Mouse (Mus musculus) activated CD4-positive, CD25-positive, alpha-beta regulatory T cell, adult 4 months (primary cell): ENCODE data around the gene Ugt3a1. TPM values are rescaled to one million over a fixed set of nuclear protein-coding genes. Genes with fewer than 3 reads are reported as not detected.
"Not testable (repeated sequence)": the region's sequence is repeated elsewhere in the genome, so short reads cannot be mapped to it uniquely, and the experiment has no call there.

Source experiments
- ATAC-seq: one replicate; pipeline ENCODE4 v1.8.0; 2017
- polyA plus RNA-seq, 2 experiments: library from polyadenylated mRNA; unstranded; fragments of 100-300 nt; shearing (Covaris generic); gene quantifications; one replicate each; pipeline ENCODE4 v1.2.1; 2017

Gene Ugt3a1
- polyA plus RNA-seq = not detected

DNA sequence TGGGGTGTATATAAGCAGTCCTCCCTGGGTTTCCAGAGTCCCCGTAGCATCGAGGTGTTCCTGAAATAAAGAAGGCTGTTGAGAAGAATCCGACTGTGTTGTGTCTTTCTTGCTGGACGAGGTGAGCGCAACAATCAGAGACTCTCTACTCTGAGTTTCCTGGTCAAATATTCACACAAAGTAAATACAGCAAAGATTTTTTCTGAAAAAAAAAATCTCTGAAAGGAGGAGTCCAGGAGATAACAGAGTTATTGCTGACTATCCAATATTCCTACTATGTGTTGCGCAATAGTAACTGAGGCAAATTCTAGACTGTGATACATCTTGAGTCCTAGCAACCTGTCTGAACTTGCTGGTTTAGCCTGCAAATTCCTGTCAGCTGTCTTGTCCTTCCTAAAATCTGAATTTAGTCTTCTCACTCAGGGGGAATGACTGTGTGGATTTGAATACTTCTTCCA lies at the start of gene Ugt3a1:
Ugt3a1 (plus strand) TSS at position 51 of the 458 bp plus-strand sequence.
- ATAC-seq = no peak

DNA sequence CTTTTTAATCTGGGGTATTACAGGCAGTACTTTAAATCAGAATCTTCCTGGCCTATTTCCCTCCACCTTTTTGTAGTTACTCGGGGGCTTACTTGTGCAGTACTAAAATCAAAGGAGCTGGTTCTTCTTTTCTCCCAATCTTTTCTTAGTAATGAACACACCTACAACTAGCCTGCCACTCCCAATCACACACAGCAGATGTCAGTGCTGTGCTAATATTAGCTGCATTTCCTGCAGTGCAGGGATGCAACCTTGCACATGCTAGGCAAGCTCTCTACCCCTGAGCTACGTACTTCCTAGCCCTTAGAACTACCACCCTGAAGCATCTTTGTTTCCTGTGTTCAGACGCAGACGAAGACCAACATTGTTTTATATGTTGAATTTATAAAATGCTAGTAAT lies 45.8 kb upstream of the Ugt3a1 start:
- ATAC-seq = not testable (repeated sequence)

DNA sequence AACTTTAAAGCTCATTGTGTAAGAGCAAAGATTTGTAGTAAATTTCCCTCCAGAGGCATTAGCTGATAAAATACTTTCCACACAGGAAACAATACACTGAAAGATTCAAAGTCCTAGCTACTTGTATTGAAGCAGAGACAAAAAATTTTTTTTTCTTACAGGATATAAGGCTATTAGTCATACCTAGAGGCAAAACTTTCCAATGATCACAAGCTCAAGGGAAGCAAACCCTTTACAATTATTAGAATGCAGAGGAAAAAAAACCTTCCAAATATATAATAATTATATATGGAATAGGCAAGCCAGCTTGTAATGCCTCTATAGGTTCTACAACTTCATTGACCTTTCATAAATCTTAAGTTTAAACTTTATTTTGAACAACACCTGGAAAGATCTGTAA lies 30.3 kb upstream of the Ugt3a1 start:
- ATAC-seq = no peak

DNA sequence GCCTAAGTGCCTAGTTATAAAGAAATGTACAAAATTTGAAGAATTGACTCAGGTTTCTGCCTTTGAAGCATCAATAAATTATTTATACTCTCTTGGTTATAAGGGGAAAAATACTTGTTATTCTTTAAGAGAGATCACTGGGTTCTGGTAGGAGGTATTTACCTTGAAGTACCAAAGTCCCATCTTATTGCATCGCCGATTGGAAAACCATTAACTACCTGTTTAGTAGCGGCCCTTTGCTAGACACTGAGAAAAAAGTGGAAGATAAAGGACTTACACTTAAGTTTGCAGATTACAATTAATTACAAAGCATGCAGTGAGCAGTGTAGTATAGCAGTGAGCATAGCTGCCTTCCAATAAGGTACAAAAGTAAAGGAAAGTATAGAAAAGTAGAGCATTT lies 23.8 kb upstream of the Ugt3a1 start:
- no peak for ATAC-seq

DNA sequence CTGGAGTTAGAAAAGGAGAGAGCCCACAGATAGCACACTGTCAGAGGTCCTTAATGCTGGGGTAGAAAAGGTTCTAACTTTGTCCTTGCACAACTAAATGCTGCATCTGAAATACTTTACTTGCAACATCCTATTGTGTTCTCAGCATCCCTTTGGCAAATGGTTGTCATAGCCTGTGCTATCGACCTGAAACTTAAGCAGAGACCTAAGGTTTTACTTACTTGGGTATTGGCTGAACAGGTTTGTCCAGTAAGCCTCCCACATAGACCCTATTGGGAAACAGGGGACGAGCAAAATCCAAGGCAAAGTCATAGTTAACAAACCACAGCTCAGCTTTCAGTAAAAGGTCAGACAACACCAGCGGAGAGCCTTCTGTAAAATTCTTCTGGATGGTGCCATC lies 16.1 kb upstream of the Ugt3a1 start:
- ATAC-seq = no peak

DNA sequence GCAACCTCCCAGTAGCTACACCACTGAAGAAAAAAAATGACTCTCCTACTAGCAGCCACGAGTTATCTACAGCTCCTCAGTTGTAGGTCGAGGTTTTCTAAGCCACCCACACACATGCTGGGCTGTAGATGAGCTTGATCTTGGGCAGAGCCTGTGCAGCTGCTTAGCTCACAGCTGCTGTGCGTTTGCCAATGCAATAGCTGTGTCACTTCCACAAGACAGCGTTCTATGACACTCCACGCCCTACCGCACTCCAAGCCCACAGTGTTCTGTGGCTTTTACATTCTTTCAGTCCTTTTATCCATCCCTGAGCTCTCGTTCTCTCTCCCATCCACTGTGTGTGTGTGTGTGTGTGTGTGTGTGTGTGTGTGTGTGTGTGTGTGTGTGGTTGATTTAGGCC lies 4.8 kb upstream of the Ugt3a1 start:
- ATAC-seq = no peak

DNA sequence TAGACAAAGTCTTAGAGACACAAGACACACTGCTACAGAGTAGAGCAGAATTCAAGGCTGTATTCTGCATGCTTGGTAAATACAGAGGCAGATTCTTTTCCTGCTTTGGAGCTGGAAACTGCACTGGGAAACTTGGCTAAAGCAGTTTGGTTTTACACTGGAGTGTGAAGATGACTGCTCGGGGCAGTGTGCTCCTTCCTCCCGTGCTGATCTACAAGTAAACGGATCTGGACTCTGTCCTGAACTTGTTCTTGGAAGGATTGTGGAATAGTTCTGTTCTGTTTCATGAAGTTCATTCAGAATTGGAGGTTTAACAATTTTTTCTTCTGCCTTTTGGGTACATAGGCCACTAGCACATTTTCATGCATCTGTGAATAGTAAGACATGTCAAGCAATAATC lies 2.3 kb downstream of the Ugt3a1 start:
- ATAC-seq = no peak

DNA sequence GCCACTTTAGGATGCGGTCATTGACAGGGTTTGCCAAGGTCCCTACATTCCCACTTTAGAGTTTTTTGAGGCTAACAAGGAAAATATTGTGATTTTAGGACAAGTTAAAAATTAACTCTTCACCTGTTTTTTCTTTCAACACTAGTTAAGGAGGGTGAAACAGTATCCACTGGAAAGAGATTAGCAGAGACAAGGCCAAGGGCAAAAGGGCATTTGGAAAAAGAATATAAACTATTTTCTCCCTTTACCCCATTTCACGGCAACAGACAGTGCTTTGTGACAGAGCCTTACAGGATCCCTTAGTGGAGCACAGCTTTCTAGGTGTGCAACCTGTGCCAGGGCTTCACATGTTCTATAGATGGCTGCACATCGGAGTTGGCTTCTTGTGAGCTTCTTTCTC lies 2.9 kb downstream of the Ugt3a1 start:
- no peak for ATAC-seq

DNA sequence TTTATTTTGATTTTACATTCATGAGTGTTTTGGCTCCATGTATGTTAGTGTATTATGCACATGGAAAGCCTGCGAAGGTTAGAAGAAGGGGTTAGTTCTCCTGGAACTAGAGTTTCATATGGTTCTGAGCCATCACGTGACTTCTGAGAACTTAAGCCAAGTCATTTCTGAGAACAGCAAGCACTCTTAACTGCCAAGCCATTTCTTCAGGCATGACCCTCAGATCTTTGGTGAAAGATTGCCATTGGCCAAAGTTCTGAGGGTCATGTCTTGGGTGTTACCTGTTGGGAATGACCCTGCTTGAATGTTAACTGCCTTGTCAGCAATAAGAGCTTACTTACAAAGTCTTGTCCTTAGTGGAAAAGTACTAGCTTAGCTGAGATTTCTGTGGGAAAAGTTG lies 6.5 kb downstream of the Ugt3a1 start:
- ATAC-seq = no peak

DNA sequence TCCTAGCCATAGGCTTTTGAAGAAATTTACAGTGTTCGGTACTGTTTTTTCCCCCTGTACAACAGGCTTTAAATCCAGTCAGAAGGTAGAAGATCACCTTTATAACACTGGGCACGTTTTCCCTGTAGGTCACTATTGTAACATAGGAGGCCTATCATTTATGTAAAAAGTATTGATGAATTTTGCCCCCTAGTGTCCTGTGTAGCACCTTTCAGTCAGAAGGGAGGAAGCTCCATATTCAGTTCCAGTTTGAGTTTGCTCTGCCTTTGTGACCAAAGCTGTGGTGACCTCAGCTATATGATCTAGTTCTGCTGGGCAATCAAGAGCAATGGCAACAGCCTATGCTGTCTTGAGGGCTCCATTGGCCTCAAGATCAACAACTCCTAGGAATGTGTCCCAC lies 13.0 kb downstream of the Ugt3a1 start:
- ATAC-seq = no peak

DNA sequence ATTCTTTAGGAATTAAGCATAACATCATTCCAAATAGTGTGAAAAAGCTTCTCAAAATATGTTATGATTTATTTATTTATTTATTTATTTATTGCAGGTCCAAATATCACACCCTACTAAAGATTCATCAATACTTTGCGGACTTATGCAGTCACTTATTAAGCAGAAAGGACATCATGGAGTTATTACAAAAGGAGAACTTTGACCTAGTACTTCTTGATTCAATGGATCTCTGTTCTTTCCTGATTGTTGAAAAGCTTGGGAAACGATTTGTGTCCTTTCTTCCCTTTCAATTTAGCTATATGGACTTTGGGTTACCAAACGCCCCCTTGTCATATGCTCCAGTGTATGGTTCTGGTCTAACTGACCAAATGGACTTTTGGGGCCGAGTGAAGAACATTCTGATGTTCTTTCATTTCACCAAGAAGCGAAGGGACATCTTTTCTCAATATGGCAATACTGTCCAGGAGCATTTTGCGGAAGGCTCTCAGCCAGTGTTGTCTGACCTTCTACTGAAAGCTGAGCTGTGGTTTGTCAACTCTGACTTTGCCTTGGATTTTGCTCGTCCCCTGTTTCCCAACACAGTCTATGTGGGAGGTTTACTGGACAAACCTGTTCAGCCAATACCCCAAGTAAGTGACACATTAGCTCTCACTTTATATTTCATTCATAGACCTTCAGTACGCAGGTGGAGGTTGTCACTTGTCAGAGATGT lies 29.4 kb downstream of the Ugt3a1 start:
- ATAC-seq = no peak

DNA sequence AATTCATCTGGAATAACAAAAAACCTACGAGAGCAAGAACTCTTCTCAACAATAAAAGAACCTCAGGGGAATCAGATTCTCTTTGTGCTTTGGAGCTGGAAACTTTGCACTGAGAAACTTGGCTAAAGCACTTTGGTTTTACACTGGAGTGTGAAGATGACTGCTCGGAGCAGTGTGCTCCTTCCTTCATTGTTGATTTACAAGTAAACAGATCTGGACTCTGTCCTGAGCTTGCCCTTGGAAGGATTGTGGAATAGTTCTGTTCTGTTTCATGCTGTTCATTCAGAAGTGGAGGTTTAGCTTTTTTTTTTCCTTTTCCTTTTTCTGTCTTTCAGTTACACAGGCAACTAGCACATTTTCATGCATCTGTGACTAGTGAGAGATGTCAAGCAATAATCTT lies 57.9 kb downstream of the Ugt3a1 start:
- ATAC-seq = no peak

DNA sequence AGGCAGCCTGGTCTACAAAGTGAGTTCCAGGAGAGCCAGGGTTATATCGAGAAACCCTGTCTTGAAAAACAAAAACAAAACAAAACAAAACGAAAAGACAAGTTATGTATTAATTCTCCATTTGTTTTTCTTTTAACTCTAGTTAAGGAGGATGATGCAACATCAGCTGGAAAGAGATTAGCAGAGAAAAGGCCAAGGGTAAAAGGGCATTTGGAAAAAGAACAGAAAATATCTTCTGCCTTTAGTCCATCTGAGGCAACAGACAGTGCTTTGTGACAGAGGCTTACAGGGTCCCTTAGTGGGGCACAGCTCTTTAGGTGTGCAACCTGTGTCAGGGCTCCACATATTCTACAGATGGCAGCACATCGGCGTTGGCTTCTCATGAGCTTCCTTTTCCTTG lies 58.7 kb downstream of the Ugt3a1 start, which contains the start of gene Ugt3a2:
Ugt3a2 (plus strand) TSS at position 210 of the 400 bp plus-strand sequence.
- no peak for ATAC-seq

DNA sequence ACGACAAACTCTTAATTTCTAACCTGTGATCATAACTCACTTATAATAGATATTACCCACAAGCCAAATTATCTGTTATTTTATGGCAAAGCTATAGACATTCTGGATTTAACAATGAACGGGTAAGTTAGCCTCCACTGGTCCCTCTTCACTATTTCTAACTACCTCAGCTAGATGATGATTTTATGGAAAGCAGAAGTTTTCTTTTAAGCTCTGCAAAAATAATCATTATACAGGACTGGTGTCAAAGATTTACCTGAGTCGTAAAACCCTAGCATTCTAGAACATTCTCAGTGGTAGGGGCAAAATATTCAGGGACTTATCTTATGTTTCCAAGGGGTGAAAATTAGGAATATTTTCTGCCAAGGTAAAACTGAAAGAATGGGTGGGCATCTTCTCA lies 59.9 kb downstream of the Ugt3a1 start:
- ATAC-seq = no peak

DNA sequence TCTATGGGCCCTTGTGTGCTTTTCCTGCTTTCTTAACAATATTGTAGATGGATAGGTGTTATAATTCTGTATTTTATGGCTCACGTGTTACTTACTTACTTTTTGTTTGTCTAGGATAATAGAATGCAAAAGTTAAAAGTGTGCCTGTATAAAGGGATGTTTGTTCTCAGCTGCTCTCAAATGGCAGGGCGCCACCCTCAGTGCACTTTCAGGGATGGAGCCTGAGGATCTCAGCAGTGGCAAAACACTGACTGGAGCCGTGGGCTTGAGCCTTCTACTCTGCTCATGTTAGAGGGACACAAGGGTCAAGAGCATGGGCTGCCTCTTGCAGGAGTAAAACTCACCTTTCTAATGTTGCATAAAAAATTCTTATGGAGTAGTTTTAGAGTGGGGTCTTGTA lies 60.3 kb downstream of the Ugt3a1 start:
- no peak for ATAC-seq

DNA sequence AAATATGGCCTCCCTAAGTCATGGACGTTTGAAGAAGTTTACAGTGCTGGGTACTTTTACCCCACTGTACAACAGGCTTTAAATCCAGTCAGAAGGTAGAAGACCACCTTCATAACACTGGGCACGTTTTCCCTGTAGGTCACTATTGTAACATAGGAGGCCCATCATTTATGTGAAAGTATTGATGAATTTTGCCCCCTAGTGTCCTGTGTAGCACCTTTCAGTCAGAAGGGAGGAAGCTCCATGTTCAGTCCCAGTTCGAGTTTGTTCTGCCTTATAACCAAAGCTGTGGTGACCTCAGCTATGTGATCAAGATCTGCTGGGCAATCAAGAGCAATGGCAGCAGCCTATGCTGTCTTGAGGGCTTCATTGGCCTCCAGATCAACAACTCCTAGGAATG lies 72.1 kb downstream of the Ugt3a1 start:
- no peak for ATAC-seq

DNA sequence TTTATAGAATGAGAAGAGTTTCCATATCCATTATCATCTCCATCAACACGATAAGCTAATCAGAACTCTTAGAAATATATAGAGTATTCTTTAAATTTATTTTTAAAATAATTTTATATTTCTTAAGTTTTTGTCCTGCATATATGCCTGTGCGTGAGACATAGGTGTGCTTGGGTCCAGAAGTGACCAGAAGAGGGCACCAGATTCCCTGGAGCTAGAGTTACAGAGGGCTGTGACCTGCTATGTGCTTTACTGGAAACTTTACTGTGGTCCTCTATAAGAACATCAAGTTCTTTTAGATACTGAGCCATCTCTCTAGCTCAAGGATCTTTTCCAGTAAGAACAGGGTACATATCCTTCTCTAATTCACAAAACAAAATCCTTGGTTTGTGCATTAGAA lies 86.1 kb downstream of the Ugt3a1 start:
- ATAC-seq = no peak

Other genes with a start within 250 kb of the Ugt3a1 start
- 1 to 10 TPM; 3.3 to 7.0 TPM for gene Nadk2, start 205.6 kb upstream of the Ugt3a1 start, polyA plus RNA-seq
- 1 to 10 TPM; 3.0 to 3.6 TPM for gene Lmbrd2, start 136.3 kb upstream of the Ugt3a1 start, polyA plus RNA-seq
- gene Skp2, start 121.5 kb upstream of the Ugt3a1 start, polyA plus RNA-seq = 1 to 10 TPM; 5.9 to 6.0 TPM
- not detected for gene Ugt3a2, start 58.7 kb downstream of the Ugt3a1 start, polyA plus RNA-seq
- 1 to 10 TPM; 2.4 to 7.9 TPM for gene Capsl, start 159.1 kb downstream of the Ugt3a1 start, polyA plus RNA-seq